Mouse (Mus musculus) hindbrain, postnatal 0 days (tissue): ENCODE data around the gene Slc29a1. TPM values are rescaled to one million over a fixed set of nuclear protein-coding genes. Genes with fewer than 3 reads are reported as not detected.
A peak's percentile ranks its signal among the peaks of the same experiment; 100 is the strongest.

Experiments
- ATAC-seq: fragments of 200-750 bp; cut with Nextera tagmentation; 2 replicates; pipeline ENCODE4 v1.8.0; 2017; ENCODE audit warnings: mild to moderate bottlenecking, moderate TSS enrichment, moderate library complexity
- DNase-seq: peaks from one replicate; pipeline ENCODE4 v3.0.0-alpha.2; 2015; ENCODE audit warnings: low spot score
- H3K27ac ChIP-seq: fragments of 300-500 bp; sonication (generic); 2 replicates; pipeline ENCODE4 v1.5.1; 2014; ENCODE audit warnings: mild to moderate bottlenecking
- H3K27me3 ChIP-seq: fragments of 300-500 bp; sonication (generic); 2 replicates; pipeline ENCODE4 v1.6.1; 2014; ENCODE audit warnings: low read length, mixed read lengths; ENCODE audit not compliant: insufficient read depth
- H3K36me3 ChIP-seq: fragments of 300-500 bp; sonication (generic); 2 replicates; pipeline ENCODE4 v1.6.1; 2014; ENCODE audit warnings: low read length, mixed read lengths; ENCODE audit not compliant: insufficient read depth
- H3K4me1 ChIP-seq: fragments of 300-500 bp; sonication (generic); 2 replicates; pipeline ENCODE4 v1.6.1; 2014; ENCODE audit warnings: antibody characterized with exemption, low read length, mixed read lengths; ENCODE audit not compliant: insufficient read depth
- H3K4me2 ChIP-seq: fragments of 300-500 bp; sonication (generic); 2 replicates; pipeline ENCODE4 v1.6.1; 2014; ENCODE audit warnings: low read depth, mild to moderate bottlenecking, low read length, moderate library complexity, mixed read lengths
- H3K4me3 ChIP-seq: fragments of 300-500 bp; sonication (generic); 2 replicates; pipeline ENCODE4 v1.5.1; 2014; ENCODE audit warnings: low read length
- H3K9ac ChIP-seq: fragments of 300-500 bp; sonication (generic); replicated peaks from 2 replicates; pipeline ENCODE4 v1.6.1; 2014; ENCODE audit warnings: mild to moderate bottlenecking, low read length, moderate library complexity, mixed read lengths
- H3K9me3 ChIP-seq: fragments of 300-500 bp; sonication (generic); 2 replicates; pipeline ENCODE4 v1.6.1; 2016; ENCODE audit warnings: low read length, mixed read lengths
- CTCF ChIP-seq: IDR thresholded peaks from 2 replicates; pipeline ENCODE4 v1.5.1; 2016; ENCODE audit warnings: antibody characterized with exemption, control low read depth, low read depth
- WGBS: fragments of 180-500 bp; shearing (Covaris S2); extraction: QIAGEN DNeasy Blood & Tissue Kit; methylation state at CpG from one replicate; pipeline ENCODE4 v1.1.7; 2014; 5-methylcytosine and 5-hydroxymethylcytosine counted together
- polyA plus RNA-seq: library from polyadenylated mRNA; unstranded; fragments of >200 nt; fragmentation: Nextera tagmentation; extraction: Ambion mirVana; gene quantifications from 2 replicates; pipeline ENCODE4 v1.2.1, GENCODE M21; 2015
- total RNA-seq: library from RNA; depleted of rRNA; stranded (reverse); fragments of >200 nt; gene quantifications from 2 replicates; pipeline ENCODE4 v1.2.3, GENCODE M21; 2014

Gene Slc29a1
- total and polyA plus RNA-seq, 2 experiments from 2014 or later: 60.6 to 170 TPM

- H3K27ac ChIP-seq: peak overlapping the region; percentile 5; the same call in 1 of the 2 replicates
- no peaks in the 10 kb centered on the region for H3K9me3 ChIP-seq
- 0 out of 2 replicates have a peak, but pooled peaks cover 2% of the 10 kb centered on the region for H3K4me1 ChIP-seq
- no peak overlapping the region for H3K4me3 ChIP-seq
- no peaks in the 10 kb centered on the region for H3K36me3 ChIP-seq
- DNase-seq (no peak), ATAC-seq (no peak)
- no peaks in the 10 kb centered on the region for H3K27me3 ChIP-seq
- H3K4me2 ChIP-seq: peak overlapping the region; percentile 29
- WGBS: 31% methylated on average over 20 of the region's 20 CpGs
- no peak for TF ChIP-seq CTCF
- no peak overlapping the region for H3K9ac ChIP-seq
Measured at GRCm38 (mm10) chr17:45619386-45620256, 20.2 kb upstream of the Slc29a1 start.

DNA sequence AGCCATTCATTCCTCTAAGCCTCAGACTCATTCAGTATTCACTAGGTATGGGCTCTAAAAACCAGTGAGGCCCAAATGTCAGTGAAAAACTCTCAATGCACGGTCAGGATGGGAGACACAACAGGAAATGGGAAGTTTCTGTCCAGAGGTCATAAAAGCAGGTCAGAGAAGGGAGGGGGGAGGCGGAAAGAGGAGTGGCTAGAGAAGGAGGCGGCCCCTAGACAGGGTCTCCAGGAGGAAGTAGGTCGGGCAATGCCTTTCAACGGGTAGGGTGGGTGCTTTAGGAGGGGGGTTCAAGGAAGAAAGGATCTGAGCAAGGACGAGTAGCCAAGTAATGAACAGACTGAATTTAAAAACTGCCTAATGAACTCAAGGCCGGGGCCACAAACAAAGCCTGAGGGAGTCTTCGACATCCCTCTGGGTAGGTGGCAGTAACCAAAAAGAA is 19.6 kb upstream of the Slc29a1 start:
- TF ChIP-seq CTCF: no peak
- 29% methylated on average over 8 of the region's 8 CpGs for WGBS
- Histone ChIP-seq H3K36me3 (no peaks in the 10 kb centered on the region), H3K9ac (no peak overlapping the region), H3K9me3 (no peaks in the 10 kb centered on the region), H3K27me3 (no peaks in the 10 kb centered on the region), H3K27ac (peak overlapping the region; percentile 5; the same call in 1 of the 2 replicates), H3K4me3 (no peak overlapping the region), H3K4me2 (peak overlapping the region; percentile 29), H3K4me1 (0 out of 2 replicates have a peak, but pooled peaks cover 2% of the 10 kb centered on the region)
- DNase-seq (no peak), ATAC-seq (no peak)

DNA sequence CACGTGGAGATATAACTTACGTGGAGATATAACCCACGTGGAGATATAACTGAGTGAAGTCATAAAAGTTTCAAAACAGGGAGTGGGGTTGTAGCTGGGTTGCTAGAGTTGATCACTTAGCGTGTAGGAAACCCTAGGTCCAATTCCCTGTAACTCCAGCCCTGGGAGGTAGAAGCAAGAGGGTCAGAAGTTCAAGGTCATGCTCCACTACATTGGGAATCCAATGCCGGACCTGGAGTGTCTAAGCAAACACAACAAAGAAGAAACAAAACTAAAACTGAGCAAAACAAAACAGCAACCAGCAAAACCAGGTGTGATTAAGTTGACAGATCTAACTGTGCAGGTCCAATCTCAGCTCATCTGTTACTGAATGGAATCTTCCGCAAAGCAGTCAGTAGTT is 18.2 kb upstream of the Slc29a1 start:
- Histone ChIP-seq H3K27me3 (no peaks in the 10 kb centered on the region), H3K9ac (no peak overlapping the region), H3K4me1 (0 out of 2 replicates have a peak, but pooled peaks cover 2% of the 10 kb centered on the region), H3K4me2 (no peak overlapping the region), H3K4me3 (no peak overlapping the region), H3K9me3 (no peaks in the 10 kb centered on the region), H3K36me3 (no peaks in the 10 kb centered on the region), H3K27ac (no peak overlapping the region)
- DNase-seq (no peak), ATAC-seq (no peak)
- 91% methylated on average over 6 of the region's 6 CpGs for WGBS
- TF ChIP-seq CTCF: no peak

- Histone ChIP-seq H3K4me1 (0 out of 2 replicates have a peak, but pooled peaks cover 2% of the 10 kb centered on the region), H3K27ac (no peak overlapping the region), H3K27me3 (no peaks in the 10 kb centered on the region), H3K4me3 (no peak overlapping the region), H3K36me3 (no peaks in the 10 kb centered on the region), H3K9me3 (no peaks in the 10 kb centered on the region), H3K9ac (no peak overlapping the region), H3K4me2 (no peak overlapping the region)
- DNase-seq: no peak
- no peak for ATAC-seq
- no peak for TF ChIP-seq CTCF
- WGBS: 81% methylated on average over 3 of the region's 3 CpGs
Measured at GRCm38 (mm10) chr17:45616679-45617078, 17.3 kb upstream of the Slc29a1 start.

DNA sequence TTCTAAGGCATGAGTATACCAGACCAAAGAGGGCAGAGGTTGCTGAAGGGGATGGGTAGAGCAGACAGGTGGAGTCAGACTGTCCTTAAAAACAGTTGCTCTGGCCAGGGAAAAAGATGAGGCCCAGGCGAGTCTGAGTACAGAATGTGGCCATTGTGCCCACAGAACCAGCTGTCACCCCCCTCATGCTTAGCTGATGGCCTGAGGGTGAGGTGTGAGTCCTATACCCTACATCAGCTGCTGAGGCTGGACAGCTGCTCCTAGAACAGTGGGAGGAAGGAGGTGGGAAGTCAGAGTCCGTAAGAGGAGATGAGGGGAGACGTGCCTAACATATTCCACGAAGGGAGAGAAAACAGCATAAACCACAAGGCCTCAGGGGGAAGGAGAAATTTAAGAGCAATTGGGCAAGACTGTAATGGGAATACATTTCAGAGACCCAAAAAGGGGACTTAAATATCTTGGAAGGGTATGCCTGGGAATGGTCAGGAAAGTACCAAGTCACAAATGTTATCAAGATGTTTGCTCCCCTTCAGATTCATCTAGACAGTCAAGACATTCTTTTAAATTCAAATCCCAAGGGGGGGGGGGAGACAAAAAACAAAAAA is 16.7 kb upstream of the Slc29a1 start:
- ATAC-seq (no peak), DNase-seq (no peak)
- 57% methylated on average over 4 of the region's 4 CpGs for WGBS
- no peaks in the 10 kb centered on the region for H3K9me3 ChIP-seq
- no peaks in the 10 kb centered on the region for H3K36me3 ChIP-seq
- no peak overlapping the region for H3K4me2 ChIP-seq
- 0 out of 2 replicates have a peak, but pooled peaks cover 2% of the 10 kb centered on the region for H3K4me1 ChIP-seq
- no peak overlapping the region for H3K27ac ChIP-seq
- TF ChIP-seq CTCF: no peak
- H3K9ac ChIP-seq: no peak overlapping the region
- no peaks in the 10 kb centered on the region for H3K27me3 ChIP-seq
- no peak overlapping the region for H3K4me3 ChIP-seq

GRCm38 (mm10) chr17:45612921-45613320 is 13.5 kb upstream of the Slc29a1 start:
- 91% methylated on average over 7 of the region's 7 CpGs for WGBS
- Histone ChIP-seq H3K36me3 (no peaks in the 10 kb centered on the region), H3K9ac (no peak overlapping the region), H3K27ac (no peak overlapping the region), H3K4me1 (no peaks in the 10 kb centered on the region), H3K4me2 (no peak overlapping the region), H3K27me3 (no peaks in the 10 kb centered on the region), H3K9me3 (no peaks in the 10 kb centered on the region), H3K4me3 (no peak overlapping the region)
- ATAC-seq (no peak), DNase-seq (no peak)
- TF ChIP-seq CTCF: no peak

GRCm38 (mm10) chr17:45612008-45612407 is 12.6 kb upstream of the Slc29a1 start:
- H3K4me2 ChIP-seq: no peak overlapping the region
- no peak overlapping the region for H3K4me3 ChIP-seq
- H3K4me1 ChIP-seq: no peaks in the 10 kb centered on the region
- DNase-seq (no peak), ATAC-seq (no peak)
- no peaks in the 10 kb centered on the region for H3K36me3 ChIP-seq
- H3K27me3 ChIP-seq: no peaks in the 10 kb centered on the region
- no peak overlapping the region for H3K27ac ChIP-seq
- 80% methylated on average over 8 of the region's 8 CpGs for WGBS
- no peaks in the 10 kb centered on the region for H3K9me3 ChIP-seq
- H3K9ac ChIP-seq: no peak overlapping the region
- no peak for TF ChIP-seq CTCF
